Mouse (Mus musculus): Measurements from ENCODE around the gene Fstl4.

Fstl4 gene

GRCm38 (mm10) chr11:53016358-53017021, 252.1 kb downstream of the Fstl4 start:
- DNase-seq (ENCODE audit: extremely low spot score, low spot score): no peak

GRCm38 (mm10) chr11:53019509-53019908, 255.1 kb downstream of the Fstl4 start:
- no peak for DNase-seq (ENCODE audit: extremely low spot score, low spot score)

- no peak for DNase-seq (ENCODE audit: extremely low spot score, low spot score)
Observed at GRCm38 (mm10) chr11:53024403-53024802, 260.0 kb downstream of the Fstl4 start.

GRCm38 (mm10) chr11:53025686-53026085, 261.3 kb downstream of the Fstl4 start:
- DNase-seq (ENCODE audit: extremely low spot score, low spot score): no peak

GRCm38 (mm10) chr11:53028421-53029168, 264.2 kb downstream of the Fstl4 start:
- DNase-seq (ENCODE audit: extremely low spot score, low spot score): no peak

- DNase-seq (ENCODE audit: extremely low spot score, low spot score): no peak
Observed at GRCm38 (mm10) chr11:53031777-53032176, 267.3 kb downstream of the Fstl4 start.

- DNase-seq (ENCODE audit: extremely low spot score, low spot score): peak; percentile 88
Observed at GRCm38 (mm10) chr11:53032336-53032735, 267.9 kb downstream of the Fstl4 start.

GRCm38 (mm10) chr11:53035414-53035813, 271.0 kb downstream of the Fstl4 start:
- DNase-seq (ENCODE audit: extremely low spot score, low spot score): no peak

GRCm38 (mm10) chr11:53046850-53047249, 282.4 kb downstream of the Fstl4 start:
- no peak for DNase-seq (ENCODE audit: extremely low spot score, low spot score)

- DNase-seq (ENCODE audit: extremely low spot score, low spot score): no peak
Observed at GRCm38 (mm10) chr11:53054151-53054550, 289.7 kb downstream of the Fstl4 start.

GRCm38 (mm10) chr11:53055896-53056295, 291.5 kb downstream of the Fstl4 start:
- no peak for DNase-seq (ENCODE audit: extremely low spot score, low spot score)

GRCm38 (mm10) chr11:53056781-53057180, 292.3 kb downstream of the Fstl4 start:
- no peak for DNase-seq (ENCODE audit: extremely low spot score, low spot score)

- DNase-seq (ENCODE audit: extremely low spot score, low spot score): no peak
Observed at GRCm38 (mm10) chr11:53057821-53058553, 293.6 kb downstream of the Fstl4 start.

- no peak for DNase-seq (ENCODE audit: extremely low spot score, low spot score)
Observed at GRCm38 (mm10) chr11:53058557-53058956, 294.1 kb downstream of the Fstl4 start.

- DNase-seq (ENCODE audit: extremely low spot score, low spot score): no peak
Observed at GRCm38 (mm10) chr11:53067699-53068478, 303.5 kb downstream of the Fstl4 start.

GRCm38 (mm10) chr11:53068479-53069065, 304.1 kb downstream of the Fstl4 start:
- no peak for DNase-seq (ENCODE audit: extremely low spot score, low spot score)

- DNase-seq (ENCODE audit: extremely low spot score, low spot score): no peak
Observed at GRCm38 (mm10) chr11:53069751-53070150, 305.3 kb downstream of the Fstl4 start.

GRCm38 (mm10) chr11:53071602-53072001, 307.2 kb downstream of the Fstl4 start:
- DNase-seq (ENCODE audit: extremely low spot score, low spot score): no peak

- DNase-seq (ENCODE audit: extremely low spot score, low spot score): no peak
Observed at GRCm38 (mm10) chr11:53077641-53078040, 313.2 kb downstream of the Fstl4 start.

- no peak for DNase-seq (ENCODE audit: extremely low spot score, low spot score)
Observed at GRCm38 (mm10) chr11:53078419-53079334, 314.2 kb downstream of the Fstl4 start.

Measured in neural tube, embryonic 10.5 days (tissue).